ENCODE assay signal across 8 mouse cellular contexts in genomic region chr11:98446562-98447474, GRCm38 (mm10). TPM values are rescaled to one million over a fixed set of nuclear protein-coding genes. Genes with fewer than 3 reads are reported as not detected.
DNase-seq lines count a peak whose midpoint lies in the region; ATAC-seq and TF ChIP-seq lines count a peak whose summit lies in the region.

No protein-coding gene starts in this region.

- no peak for DNase-seq in heart, embryonic 10.5 days (ENCODE audit: low spot score)
- no peak for DNase-seq in heart, adult 9 months (ENCODE audit: low spot score in 2 of 2)
- DNase-seq in cerebellum, adult 9-11 months: peak; percentile 80
- no peak for DNase-seq in midbrain, postnatal 0 days (ENCODE audit: low spot score)
- no peak for DNase-seq in left cerebral cortex, postnatal 10 days (ENCODE audit: extremely low spot score in 1 of 2, low spot score in 2 of 2)

- WGBS in heart, embryonic 10.5 days: 2% methylated on average over 33 of the region's 33 CpGs
- WGBS in hindbrain, embryonic 12.5 days: 4% methylated on average over 30 of the region's 33 CpGs
- 2% methylated on average over 32 of the region's 33 CpGs for WGBS in limb, embryonic 13.5 days
- 4% methylated on average over 33 of the region's 33 CpGs for WGBS in midbrain, postnatal 0 days

- no peak for ATAC-seq in hindbrain, embryonic 12.5 days (ENCODE audit: low FRiP score)
- no peak for ATAC-seq in limb, embryonic 13.5 days (ENCODE audit: low FRiP score, low read depth)
- no peak for ATAC-seq in midbrain, postnatal 0 days (ENCODE audit: low FRiP score)
- no peak for ATAC-seq in monocyte, adult 5-6 weeks (replicated peaks; ENCODE audit: insufficient number of reproducible peaks, low FRiP score, low TSS enrichment, poor library complexity, severe bottlenecking)

- peak overlapping the region; percentile 50 for H3K4me3 ChIP-seq in heart, embryonic 10.5 days
- H3K4me3 ChIP-seq in hindbrain, embryonic 12.5 days: peak overlapping the region; percentile 17
- H3K4me3 ChIP-seq in limb, embryonic 13.5 days: peak overlapping the region; percentile 32
- peak overlapping the region; percentile 1; the same call in 1 of the 2 replicates for H3K4me3 ChIP-seq in midbrain, postnatal 0 days (ENCODE audit: low read depth, low read length)

- TF ChIP-seq CTCF in midbrain, postnatal 0 days (IDR thresholded peaks at IDR 0.05): no peak

- peak overlapping the region; percentile 32 for H3K4me2 ChIP-seq in hindbrain, embryonic 12.5 days (replicated peaks)
- H3K4me2 ChIP-seq in limb, embryonic 13.5 days (replicated peaks): peak overlapping the region; percentile 52
- peak overlapping the region; percentile 16 for H3K4me2 ChIP-seq in midbrain, postnatal 0 days (ENCODE audit: low read depth, low read length, poor library complexity, severe bottlenecking)

- H3K9me3 ChIP-seq in heart, embryonic 10.5 days: no peaks in the 10 kb centered on the region
- no peaks in the 10 kb centered on the region for H3K9me3 ChIP-seq in hindbrain, embryonic 12.5 days (replicated peaks)
- H3K9me3 ChIP-seq in limb, embryonic 13.5 days: no peaks in the 10 kb centered on the region
- H3K9me3 ChIP-seq in midbrain, postnatal 0 days (ENCODE audit: low read length): no peaks in the 10 kb centered on the region

- peaks cover 36% of the 10 kb centered on the region for H3K4me1 ChIP-seq in heart, embryonic 10.5 days
- H3K4me1 ChIP-seq in hindbrain, embryonic 12.5 days: peaks cover 14% of the 10 kb centered on the region
- H3K4me1 ChIP-seq in limb, embryonic 13.5 days: peaks cover 16% of the 10 kb centered on the region
- H3K4me1 ChIP-seq in midbrain, postnatal 0 days (ENCODE audit: insufficient read depth, low read length): no peaks in the 10 kb centered on the region

- H3K9ac ChIP-seq in hindbrain, embryonic 12.5 days: 0 out of 2 replicates have a peak overlapping the region, but pooled peaks have one; percentile 8
- peak overlapping the region; percentile 56; the same call in 1 of the 2 replicates for H3K9ac ChIP-seq in limb, embryonic 13.5 days
- no peak overlapping the region for H3K9ac ChIP-seq in midbrain, postnatal 0 days (replicated peaks; ENCODE audit: low read length, poor library complexity, severe bottlenecking)

- no peaks in the 10 kb centered on the region; the same call in 1 of the 2 replicates for H3K36me3 ChIP-seq in heart, embryonic 10.5 days
- H3K36me3 ChIP-seq in hindbrain, embryonic 12.5 days: no peaks in the 10 kb centered on the region
- H3K36me3 ChIP-seq in limb, embryonic 13.5 days: no peaks in the 10 kb centered on the region
- no peaks in the 10 kb centered on the region for H3K36me3 ChIP-seq in midbrain, postnatal 0 days (ENCODE audit: insufficient read depth, low read length)

- intact Hi-C loops in left cerebral cortex, postnatal 10 days (cut with DNase I): no loop called here

- peaks cover 57% of the 10 kb centered on the region for H3K27me3 ChIP-seq in heart, embryonic 10.5 days (ENCODE audit: insufficient read depth, poor library complexity, severe bottlenecking)
- H3K27me3 ChIP-seq in hindbrain, embryonic 12.5 days: peaks cover 46% of the 10 kb centered on the region
- peaks cover 51% of the 10 kb centered on the region for H3K27me3 ChIP-seq in limb, embryonic 13.5 days
- H3K27me3 ChIP-seq in midbrain, postnatal 0 days (ENCODE audit: insufficient read depth, low read length): peaks cover 7% of the 10 kb centered on the region; the same call in 1 of the 2 replicates

- H3K27ac ChIP-seq in heart, embryonic 10.5 days: peak overlapping the region; percentile 56
- H3K27ac ChIP-seq in hindbrain, embryonic 12.5 days: no peak overlapping the region
- no peak overlapping the region for H3K27ac ChIP-seq in limb, embryonic 13.5 days
- H3K27ac ChIP-seq in midbrain, postnatal 0 days (ENCODE audit: low read depth, low read length): no peak overlapping the region

RNA-seq across cellular contexts. Expression of gene Grb7, which starts 0.6 kb away (rescaled TPM):
- 2.5 and 15.3 TPM in 2 replicates for polyA plus RNA-seq in heart, embryonic 10.5 days (2016; fragmentation: Nextera tagmentation; extraction: Ambion mirVana)
- polyA plus RNA-seq in hindbrain, embryonic 12.5 days (2016; fragmentation: Nextera tagmentation; extraction: Ambion mirVana): 2.0 and 4.4 TPM in 2 replicates
- 5.2 and 6.7 TPM in 2 replicates for polyA plus RNA-seq in limb, embryonic 13.5 days (2015; fragmentation: Nextera tagmentation; extraction: Ambion mirVana)
- 0.71 and 0.82 TPM in 2 replicates for total RNA-seq in midbrain, postnatal 0 days (2014; rRNA removed)
- 1.00 and 1.3 TPM in 2 replicates for polyA plus RNA-seq in midbrain, postnatal 0 days (2015; fragmentation: Nextera tagmentation; extraction: Ambion mirVana)
- 0.76 TPM in 1 of 3 replicates, not detected in the others for total RNA-seq in monocyte, adult 5-6 weeks (2017)
- 1 to 10 TPM; 2.1 to 2.6 TPM for total RNA-seq in left cerebral cortex, postnatal 10 days (2021)

RNA-seq across cellular contexts. Expression of gene Mien1, which starts 8.0 kb away (rescaled TPM):
- polyA plus RNA-seq in heart, embryonic 10.5 days (2016; fragmentation: Nextera tagmentation; extraction: Ambion mirVana): 98.9 and 103 TPM in 2 replicates
- polyA plus RNA-seq in hindbrain, embryonic 12.5 days (2016; fragmentation: Nextera tagmentation; extraction: Ambion mirVana): 158 and 159 TPM in 2 replicates
- 76.0 and 79.4 TPM in 2 replicates for polyA plus RNA-seq in limb, embryonic 13.5 days (2015; fragmentation: Nextera tagmentation; extraction: Ambion mirVana)
- 68.3 and 79.2 TPM in 2 replicates for total RNA-seq in midbrain, postnatal 0 days (2014; rRNA removed)
- 243 and 246 TPM in 2 replicates for polyA plus RNA-seq in midbrain, postnatal 0 days (2015; fragmentation: Nextera tagmentation; extraction: Ambion mirVana)
- 37.7 to 75.9 TPM (median 57.5 TPM) in 3 replicates for total RNA-seq in monocyte, adult 5-6 weeks (2017)
- 100 to 1,000 TPM; 104 to 117 TPM for total RNA-seq in left cerebral cortex, postnatal 10 days (2021)

RNA-seq across cellular contexts. Expression of gene Erbb2, which starts 34.5 kb away (rescaled TPM):
- 47.4 and 70.6 TPM in 2 replicates for polyA plus RNA-seq in heart, embryonic 10.5 days (2016; fragmentation: Nextera tagmentation; extraction: Ambion mirVana)
- 25.9 and 26.9 TPM in 2 replicates for polyA plus RNA-seq in hindbrain, embryonic 12.5 days (2016; fragmentation: Nextera tagmentation; extraction: Ambion mirVana)
- polyA plus RNA-seq in limb, embryonic 13.5 days (2015; fragmentation: Nextera tagmentation; extraction: Ambion mirVana): 47.3 and 53.0 TPM in 2 replicates
- total RNA-seq in midbrain, postnatal 0 days (2014; rRNA removed): 8.1 and 9.4 TPM in 2 replicates
- 3.9 and 4.5 TPM in 2 replicates for polyA plus RNA-seq in midbrain, postnatal 0 days (2015; fragmentation: Nextera tagmentation; extraction: Ambion mirVana)
- 0.57 TPM in 1 of 3 replicates, not detected in the others for total RNA-seq in monocyte, adult 5-6 weeks (2017)
- total RNA-seq in left cerebral cortex, postnatal 10 days (2021): 1 to 10 TPM; 2.4 TPM

RNA-seq across cellular contexts. Expression of gene Pgap3, which starts 46.5 kb away (rescaled TPM):
- polyA plus RNA-seq in heart, embryonic 10.5 days (2016; fragmentation: Nextera tagmentation; extraction: Ambion mirVana): 15.3 and 21.3 TPM in 2 replicates
- polyA plus RNA-seq in hindbrain, embryonic 12.5 days (2016; fragmentation: Nextera tagmentation; extraction: Ambion mirVana): 9.1 and 10.2 TPM in 2 replicates
- 10.4 and 12.4 TPM in 2 replicates for polyA plus RNA-seq in limb, embryonic 13.5 days (2015; fragmentation: Nextera tagmentation; extraction: Ambion mirVana)
- total RNA-seq in midbrain, postnatal 0 days (2014; rRNA removed): 10.1 and 10.9 TPM in 2 replicates
- 7.0 and 7.7 TPM in 2 replicates for polyA plus RNA-seq in midbrain, postnatal 0 days (2015; fragmentation: Nextera tagmentation; extraction: Ambion mirVana)
- total RNA-seq in monocyte, adult 5-6 weeks (2017): 2.3 to 6.1 TPM (median 4.6 TPM) in 3 replicates
- total RNA-seq in left cerebral cortex, postnatal 10 days (2021): 10 to 100 TPM in 1 of 2 experiments, 1 to 10 TPM in 1; 8.6 to 10.1 TPM
